Mouse (Mus musculus): Measurements from ENCODE around the gene Plpp4. TPM values are rescaled to one million over a fixed set of nuclear protein-coding genes. Genes with fewer than 3 reads are reported as not detected.

Plpp4 gene
- total RNA-seq, 1 experiment: not detected

DNA sequence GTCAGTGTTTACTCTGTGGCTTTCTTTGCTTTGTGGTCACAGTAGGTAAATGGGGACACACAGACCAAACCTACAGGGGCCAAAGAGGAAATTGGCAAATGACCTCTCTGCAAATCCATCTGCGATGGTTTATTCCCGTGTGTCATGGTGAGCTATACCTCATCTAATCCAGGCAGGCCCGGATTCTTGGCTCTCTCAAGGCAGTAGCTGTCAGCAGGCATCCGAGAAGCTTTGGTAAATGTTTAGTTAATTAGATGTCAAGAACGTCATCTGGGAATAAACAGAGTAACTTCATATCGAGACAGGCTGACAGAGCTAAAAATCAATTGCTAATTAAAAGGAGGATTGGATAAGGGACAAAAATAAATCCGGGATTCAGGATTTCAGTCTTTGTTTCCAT is 149.2 kb downstream of the Plpp4 start:
- Histone ChIP-seq H3K27ac (ENCODE audit: insufficient read depth, low read depth, low read length, poor library complexity, severe bottlenecking) (no peak overlapping the region), H3K9me3 (ENCODE audit: control insufficient read depth, insufficient read depth, low read depth, low read length) (no peaks in the 10 kb centered on the region), H3K4me1 (ENCODE audit: control insufficient read depth in 2 of 2, insufficient read depth in 2 of 2, low read length in 2 of 2, poor library complexity in 1 of 2) (peaks cover 8 to 9% of the 10 kb centered on the region in 2 experiments; a peak in 3 of 4 replicates), H3K4me3 (ENCODE audit: insufficient read depth in 1 of 2, low read depth in 1 of 2, low read length in 2 of 2, poor library complexity in 1 of 2, severe bottlenecking in 1 of 2) (no peak overlapping the region), H3K9ac (ENCODE audit: insufficient read depth, low read depth, low read length, poor library complexity, severe bottlenecking) (no peak overlapping the region), H3K36me3 (ENCODE audit: control insufficient read depth, insufficient read depth, low read length, poor library complexity, severe bottlenecking) (no peaks in the 10 kb centered on the region)
- TF ChIP-seq MAFK (IDR thresholded peaks at IDR 0.05; ENCODE audit: insufficient read depth, low read depth, low read length) (no peak), HCFC1 (IDR thresholded peaks at IDR 0.05; ENCODE audit: borderline replicate concordance, insufficient read depth, low read length) (no peak), CHD2 (IDR thresholded peaks at IDR 0.05; ENCODE audit: low read depth, low read length) (no peak), ZNF384 (IDR thresholded peaks at IDR 0.05; ENCODE audit: low read depth, low read length) (no peak), ZC3H11A (IDR thresholded peaks at IDR 0.05; ENCODE audit: borderline replicate concordance, low read depth, low read length) (no peak)
- in situ Hi-C loops (cut with MboI; ENCODE audit: low sequenced_read_pairs in 2 of 2, unreplicated experiment in 2 of 2): no loop called here
- no peak for DNase-seq (ENCODE audit: low read depth, low spot score)

DNA sequence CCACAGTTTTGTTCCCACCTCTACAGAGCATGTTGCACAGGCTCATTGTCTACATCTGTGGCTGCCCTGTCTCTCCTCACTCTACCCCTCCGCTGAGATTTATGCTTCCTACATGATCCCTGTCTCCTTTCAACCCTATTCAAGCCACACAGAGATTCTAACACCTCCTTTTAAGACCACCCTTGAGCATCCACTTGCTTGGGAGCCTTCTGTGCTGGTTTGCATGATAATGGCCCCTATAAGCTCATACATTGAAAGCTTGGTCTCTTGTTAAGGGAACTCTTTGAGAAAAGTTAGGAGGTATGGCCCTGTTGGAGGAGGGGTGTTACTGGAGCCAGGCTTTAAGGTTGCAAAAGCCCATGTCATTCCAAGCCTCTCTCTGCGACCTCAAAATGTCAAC is 155.9 kb downstream of the Plpp4 start:
- TF ChIP-seq ZNF384 (IDR thresholded peaks at IDR 0.05; ENCODE audit: low read depth, low read length) (no peak), ZC3H11A (IDR thresholded peaks at IDR 0.05; ENCODE audit: borderline replicate concordance, low read depth, low read length) (no peak), MAFK (IDR thresholded peaks at IDR 0.05; ENCODE audit: insufficient read depth, low read depth, low read length) (no peak)
- H3K4me1 ChIP-seq (ENCODE audit: control insufficient read depth in 2 of 2, insufficient read depth in 2 of 2, low read length in 2 of 2, poor library complexity in 1 of 2): peaks cover 7 to 8% of the 10 kb centered on the region in 2 experiments; a peak in 3 of 4 replicates
- DNase-seq (ENCODE audit: low read depth, low spot score): no peak
- H3K9me3 ChIP-seq (ENCODE audit: control insufficient read depth, insufficient read depth, low read depth, low read length): no peaks in the 10 kb centered on the region
- H3K36me3 ChIP-seq (ENCODE audit: control insufficient read depth, insufficient read depth, low read length, poor library complexity, severe bottlenecking): no peaks in the 10 kb centered on the region
- no peak overlapping the region for H3K4me3 ChIP-seq (ENCODE audit: insufficient read depth in 1 of 2, low read depth in 1 of 2, low read length in 2 of 2, poor library complexity in 1 of 2, severe bottlenecking in 1 of 2)
- no peak overlapping the region for H3K27ac ChIP-seq (ENCODE audit: insufficient read depth, low read depth, low read length, poor library complexity, severe bottlenecking)
- H3K9ac ChIP-seq (ENCODE audit: insufficient read depth, low read depth, low read length, poor library complexity, severe bottlenecking): no peak overlapping the region
- in situ Hi-C loops (cut with MboI; ENCODE audit: low sequenced_read_pairs in 2 of 2, unreplicated experiment in 2 of 2): no loop called here

- no peak overlapping the region for H3K27ac ChIP-seq (ENCODE audit: insufficient read depth, low read depth, low read length, poor library complexity, severe bottlenecking)
- peaks cover 4 to 12% of the 10 kb centered on the region in 2 experiments; a peak in 3 of 4 replicates for H3K4me1 ChIP-seq (ENCODE audit: control insufficient read depth in 2 of 2, insufficient read depth in 2 of 2, low read length in 2 of 2, poor library complexity in 1 of 2)
- H3K9ac ChIP-seq (ENCODE audit: insufficient read depth, low read depth, low read length, poor library complexity, severe bottlenecking): no peak overlapping the region
- in situ Hi-C loops (cut with MboI; ENCODE audit: low sequenced_read_pairs in 2 of 2, unreplicated experiment in 2 of 2): no loop called here
- no peak overlapping the region for H3K4me3 ChIP-seq (ENCODE audit: insufficient read depth in 1 of 2, low read depth in 1 of 2, low read length in 2 of 2, poor library complexity in 1 of 2, severe bottlenecking in 1 of 2)
- no peaks in the 10 kb centered on the region for H3K36me3 ChIP-seq (ENCODE audit: control insufficient read depth, insufficient read depth, low read length, poor library complexity, severe bottlenecking)
- DNase-seq (ENCODE audit: low read depth, low spot score): no peak
- no peaks in the 10 kb centered on the region for H3K9me3 ChIP-seq (ENCODE audit: control insufficient read depth, insufficient read depth, low read depth, low read length)
- TF ChIP-seq ZNF384 (IDR thresholded peaks at IDR 0.05; ENCODE audit: low read depth, low read length): no peak
- no peak for TF ChIP-seq MAFK (IDR thresholded peaks at IDR 0.05; ENCODE audit: insufficient read depth, low read depth, low read length)
- no peak for TF ChIP-seq HCFC1 (IDR thresholded peaks at IDR 0.05; ENCODE audit: borderline replicate concordance, insufficient read depth, low read length)
- no peak for TF ChIP-seq CHD2 (IDR thresholded peaks at IDR 0.05; ENCODE audit: low read depth, low read length)
- TF ChIP-seq ZC3H11A (IDR thresholded peaks at IDR 0.05; ENCODE audit: borderline replicate concordance, low read depth, low read length): no peak
Observed at GRCm38 (mm10) chr7:129415179-129415578, 158.3 kb downstream of the Plpp4 start.

DNA sequence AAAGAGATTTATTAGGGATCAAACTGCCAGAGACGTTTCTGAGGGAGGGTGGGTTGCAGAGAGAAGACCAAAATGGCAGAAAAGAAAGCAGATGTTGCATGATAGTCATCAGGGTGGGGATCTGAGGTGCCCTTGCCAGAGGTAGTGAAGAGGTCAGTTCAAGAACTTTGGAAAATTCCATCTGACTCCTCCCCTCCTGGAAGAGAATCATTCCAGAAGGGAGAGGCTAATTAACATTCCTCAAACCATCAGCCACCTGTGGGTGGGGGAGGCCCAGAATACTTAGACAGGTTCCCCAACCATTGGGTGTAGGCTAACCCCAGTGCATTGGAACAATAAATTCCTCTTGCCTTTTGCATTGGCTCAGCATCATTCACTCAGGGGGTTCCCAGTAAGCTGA is 164.3 kb downstream of the Plpp4 start:
- no peaks in the 10 kb centered on the region for H3K36me3 ChIP-seq (ENCODE audit: control insufficient read depth, insufficient read depth, low read length, poor library complexity, severe bottlenecking)
- TF ChIP-seq HCFC1 (IDR thresholded peaks at IDR 0.05; ENCODE audit: borderline replicate concordance, insufficient read depth, low read length) (0 out of 2 replicates have a peak, but pooled peaks have one; percentile 16), ZC3H11A (IDR thresholded peaks at IDR 0.05; ENCODE audit: borderline replicate concordance, low read depth, low read length) (no peak)
- no peak overlapping the region for H3K9ac ChIP-seq (ENCODE audit: insufficient read depth, low read depth, low read length, poor library complexity, severe bottlenecking)
- DNase-seq (ENCODE audit: low read depth, low spot score): peak; percentile 76
- peak overlapping the region in 1 of 2 experiments; percentile 8; a peak in 1 of 4 replicates for H3K4me3 ChIP-seq (ENCODE audit: insufficient read depth in 1 of 2, low read depth in 1 of 2, low read length in 2 of 2, poor library complexity in 1 of 2, severe bottlenecking in 1 of 2)
- in situ Hi-C loops (cut with MboI; ENCODE audit: low sequenced_read_pairs in 2 of 2, unreplicated experiment in 2 of 2): no loop called here
- H3K9me3 ChIP-seq (ENCODE audit: control insufficient read depth, insufficient read depth, low read depth, low read length): no peaks in the 10 kb centered on the region
- peaks cover 8 to 25% of the 10 kb centered on the region in 2 experiments for H3K4me1 ChIP-seq (ENCODE audit: control insufficient read depth in 2 of 2, insufficient read depth in 2 of 2, low read length in 2 of 2, poor library complexity in 1 of 2)
- H3K27ac ChIP-seq (ENCODE audit: insufficient read depth, low read depth, low read length, poor library complexity, severe bottlenecking): peak overlapping the region; percentile 75; the same call in 1 of the 2 replicates

- in situ Hi-C loops (cut with MboI; ENCODE audit: low sequenced_read_pairs in 2 of 2, unreplicated experiment in 2 of 2): no loop called here
- H3K27ac ChIP-seq (ENCODE audit: insufficient read depth, low read depth, low read length, poor library complexity, severe bottlenecking): no peak overlapping the region
- peaks cover 8 to 13% of the 10 kb centered on the region in 2 experiments for H3K4me1 ChIP-seq (ENCODE audit: control insufficient read depth in 2 of 2, insufficient read depth in 2 of 2, low read length in 2 of 2, poor library complexity in 1 of 2)
- no peaks in the 10 kb centered on the region for H3K9me3 ChIP-seq (ENCODE audit: control insufficient read depth, insufficient read depth, low read depth, low read length)
- TF ChIP-seq MAFK (IDR thresholded peaks at IDR 0.05; ENCODE audit: insufficient read depth, low read depth, low read length): no peak
- TF ChIP-seq HCFC1 (IDR thresholded peaks at IDR 0.05; ENCODE audit: borderline replicate concordance, insufficient read depth, low read length): no peak
- no peak for TF ChIP-seq ZNF384 (IDR thresholded peaks at IDR 0.05; ENCODE audit: low read depth, low read length)
- no peak for TF ChIP-seq CHD2 (IDR thresholded peaks at IDR 0.05; ENCODE audit: low read depth, low read length)
- TF ChIP-seq ZC3H11A (IDR thresholded peaks at IDR 0.05; ENCODE audit: borderline replicate concordance, low read depth, low read length): no peak
- no peak overlapping the region for H3K4me3 ChIP-seq (ENCODE audit: insufficient read depth in 1 of 2, low read depth in 1 of 2, low read length in 2 of 2, poor library complexity in 1 of 2, severe bottlenecking in 1 of 2)
- no peak overlapping the region for H3K9ac ChIP-seq (ENCODE audit: insufficient read depth, low read depth, low read length, poor library complexity, severe bottlenecking)
- no peaks in the 10 kb centered on the region for H3K36me3 ChIP-seq (ENCODE audit: control insufficient read depth, insufficient read depth, low read length, poor library complexity, severe bottlenecking)
- DNase-seq (ENCODE audit: low read depth, low spot score): peak; percentile 55
Observed at GRCm38 (mm10) chr7:129425554-129425953, 168.7 kb downstream of the Plpp4 start.

Measured in ES-E14 (cell line).